Mouse (Mus musculus) leukemia stem cell, adult 10-12 weeks (primary cell): ENCODE measurements around the gene Dpep1. TPM values are rescaled to one million over a fixed set of nuclear protein-coding genes. Genes with fewer than 3 reads are reported as not detected.

ENCODE experiments used
- polyA plus RNA-seq: library from polyadenylated mRNA; stranded (reverse); fragments of >175 nt; gene quantifications from 2 replicates; pipeline ENCODE4 v1.2.3, GENCODE M21; 2012; ENCODE audit warnings: low replicate concordance

Dpep1 gene
- not detected in 2 replicates for polyA plus RNA-seq

GRCm38 (mm10) chr8:123185566-123186409 is at the start of gene Dpep1:
TSS of gene Dpep1 (plus strand) at chr8:123186242.

GRCm38 (mm10) chr8:123157888-123158465 is 28.1 kb upstream of the Dpep1 start, which contains the start of gene Sult5a1:
TSS of gene Sult5a1 (minus strand) at chr8:123158315.

GRCm38 (mm10) chr8:123212321-123213117 is 26.5 kb downstream of the Dpep1 start, which contains the start of the genes Chmp1a and Spata33:
TSS of gene Chmp1a (minus strand) at chr8:123212763.
TSS of gene Spata33 (plus strand) at chr8:123212832.

GRCm38 (mm10) chr8:123224278-123225266 is 38.5 kb downstream of the Dpep1 start, which contains the start of gene Cdk10:
TSS of gene Cdk10 (plus strand) at chr8:123224842.

GRCm38 (mm10) chr8:123235520-123236497 is 49.8 kb downstream of the Dpep1 start, which contains the start of gene Spata2l:
TSS of gene Spata2l (minus strand) at chr8:123236233.

Other genes with a start within 250 kb of the Dpep1 start
- 104 and 115 TPM in 2 replicates for gene Ankrd11, start 144.0 kb upstream of the Dpep1 start, polyA plus RNA-seq
- 36.3 and 52.6 TPM in 2 replicates for gene Spg7, start 123.3 kb upstream of the Dpep1 start, polyA plus RNA-seq
- gene Rpl13, start 83.9 kb upstream of the Dpep1 start, polyA plus RNA-seq = 1,950 and 2,595 TPM in 2 replicates
- 0.67 and 1.0 TPM in 2 replicates for gene Cpne7, start 68.9 kb upstream of the Dpep1 start, polyA plus RNA-seq
- not detected in 2 replicates for gene Sult5a1, start 27.9 kb upstream of the Dpep1 start, polyA plus RNA-seq
- 12.2 and 40.3 TPM in 2 replicates for gene Chmp1a, start 26.5 kb downstream of the Dpep1 start, polyA plus RNA-seq
- 0.13 TPM in 1 of 2 replicates, not detected in the other for gene Spata33, start 26.6 kb downstream of the Dpep1 start, polyA plus RNA-seq
- gene Cdk10, start 38.6 kb downstream of the Dpep1 start, polyA plus RNA-seq = 83.3 and 109 TPM in 2 replicates
- 1.6 and 4.9 TPM in 2 replicates for gene Spata2l, start 50.0 kb downstream of the Dpep1 start, polyA plus RNA-seq
- gene Zfp276, start 68.0 kb downstream of the Dpep1 start, polyA plus RNA-seq = 17.4 and 19.2 TPM in 2 replicates
- gene Vps9d1, start 68.1 kb downstream of the Dpep1 start, polyA plus RNA-seq = 114 and 146 TPM in 2 replicates
- 59.7 and 102 TPM in 2 replicates for gene Fanca, start 132.3 kb downstream of the Dpep1 start, polyA plus RNA-seq
- 11.3 and 11.8 TPM in 2 replicates for gene Spire2, start 146.5 kb downstream of the Dpep1 start, polyA plus RNA-seq
- 70.8 and 102 TPM in 2 replicates for gene Tcf25, start 187.5 kb downstream of the Dpep1 start, polyA plus RNA-seq
- 0.08 TPM in 1 of 2 replicates, not detected in the other for gene Mc1r, start 220.9 kb downstream of the Dpep1 start, polyA plus RNA-seq
- gene Tubb3, start 225.2 kb downstream of the Dpep1 start, polyA plus RNA-seq = 2.9 and 4.1 TPM in 2 replicates
- 4.7 and 24.1 TPM in 2 replicates for gene Def8, start 237.3 kb downstream of the Dpep1 start, polyA plus RNA-seq